Mouse (Mus musculus) gastrocnemius, adult 18-20 months (tissue): ENCODE results near the gene Gm5294. TPM values are rescaled to one million over a fixed set of nuclear protein-coding genes. Genes with fewer than 3 reads are reported as not detected.

Experiments used
- DNase-seq: peaks from one replicate; pipeline ENCODE4 v3.0.0; 2021; ENCODE audit warnings: low spot score
- long read RNA-seq, 2 experiments: library from polyadenylated mRNA; stranded (forward); transcript quantifications; one replicate each; pipeline ENCODE4 v2.0.0; 2021
- total RNA-seq, 2 experiments: library from RNA; stranded (reverse); gene quantifications; 2 replicates each; pipeline ENCODE4 v1.2.3; 2021

Gm5294 gene
- not detected for total RNA-seq
- long read RNA-seq, experiment 1: 0 reads
- long read RNA-seq, experiment 2: 0 reads

GRCm38 (mm10) chr5:138819780-138820179, at the start of gene Gm5294:
Gene Gm5294, plus strand, starts transcription at chr5:138820080.
- DNase-seq: no peak

DNA sequence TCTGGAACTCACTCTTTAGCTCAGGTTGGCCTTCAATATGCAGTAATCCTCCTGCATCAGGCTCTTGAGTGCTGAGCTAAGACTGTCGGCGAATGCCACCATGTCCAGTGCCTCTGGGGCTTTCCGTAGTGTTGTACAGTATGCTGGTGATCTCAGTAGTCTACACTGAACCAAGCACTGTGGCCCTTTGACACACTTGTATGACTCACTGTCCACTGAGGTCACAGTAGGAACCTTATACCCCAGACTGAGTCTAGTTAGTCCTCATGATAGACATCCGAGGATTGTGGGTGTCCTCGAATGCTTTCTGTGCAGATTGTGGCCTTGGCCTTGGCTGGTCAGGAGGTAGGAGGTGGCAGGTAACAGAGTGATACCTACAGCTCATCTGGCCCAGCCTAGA, 44.8 kb upstream of the Gm5294 start:
- no peak for DNase-seq

DNA sequence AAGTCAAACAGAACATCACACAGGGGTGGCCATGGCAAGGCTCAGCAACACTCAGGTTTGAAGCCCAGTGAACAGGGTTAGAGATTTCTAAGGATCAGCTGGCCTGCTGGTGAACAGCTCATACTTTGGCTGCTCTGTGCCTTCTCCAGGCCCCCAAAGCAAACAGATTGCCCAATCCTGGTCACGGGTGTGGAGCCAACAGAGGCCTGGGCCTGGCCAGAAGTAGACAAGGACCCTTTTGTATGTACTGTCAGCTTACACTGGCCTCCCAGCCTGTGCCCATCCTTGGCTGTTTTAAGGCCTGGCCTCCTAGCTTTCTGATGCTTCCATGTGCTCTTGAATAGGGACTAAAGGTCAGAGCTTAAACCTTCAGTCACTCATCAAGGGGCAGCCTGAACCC, 43.5 kb upstream of the Gm5294 start:
- DNase-seq: peak; percentile 42

DNA sequence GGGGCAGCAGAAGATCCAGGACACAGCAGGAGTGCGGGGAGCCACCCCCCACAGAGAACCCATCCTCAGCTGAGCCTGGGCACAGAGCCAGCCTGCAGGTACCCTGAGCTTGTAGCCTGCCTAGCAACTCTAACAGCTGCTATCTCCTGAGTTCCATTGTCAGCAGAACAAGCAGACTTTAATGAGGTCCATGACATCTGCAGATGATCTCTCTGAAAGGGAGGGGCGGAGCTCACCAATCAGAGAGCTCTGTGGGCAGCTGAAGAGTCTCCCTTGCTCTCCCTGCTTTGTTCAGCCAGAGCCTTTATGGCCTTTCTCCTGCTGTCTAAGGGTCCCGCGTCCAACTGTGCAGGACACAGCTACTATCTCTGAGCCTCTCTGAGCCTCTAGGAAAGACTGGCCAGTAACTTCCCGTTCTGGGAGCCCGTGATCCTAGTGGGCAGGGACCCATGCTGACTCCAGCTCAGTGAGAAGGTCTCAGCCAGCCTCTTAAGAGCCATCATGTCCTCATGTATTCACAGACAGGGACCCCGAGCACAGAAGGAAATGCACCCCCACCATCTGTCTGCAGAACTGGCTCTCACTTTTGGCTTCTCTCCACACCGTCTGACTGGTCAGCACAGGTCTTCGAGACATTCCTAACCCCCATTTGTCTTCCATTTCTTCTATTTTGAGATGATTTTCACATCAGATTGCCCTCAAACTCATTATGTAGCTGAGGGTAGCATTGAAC, 41.0 kb upstream of the Gm5294 start:
- DNase-seq: no peak

- DNase-seq: no peak
Measured at GRCm38 (mm10) chr5:138779655-138780054, 40.2 kb upstream of the Gm5294 start.

- DNase-seq: no peak
Measured at GRCm38 (mm10) chr5:138782697-138783096, 37.2 kb upstream of the Gm5294 start.

DNA sequence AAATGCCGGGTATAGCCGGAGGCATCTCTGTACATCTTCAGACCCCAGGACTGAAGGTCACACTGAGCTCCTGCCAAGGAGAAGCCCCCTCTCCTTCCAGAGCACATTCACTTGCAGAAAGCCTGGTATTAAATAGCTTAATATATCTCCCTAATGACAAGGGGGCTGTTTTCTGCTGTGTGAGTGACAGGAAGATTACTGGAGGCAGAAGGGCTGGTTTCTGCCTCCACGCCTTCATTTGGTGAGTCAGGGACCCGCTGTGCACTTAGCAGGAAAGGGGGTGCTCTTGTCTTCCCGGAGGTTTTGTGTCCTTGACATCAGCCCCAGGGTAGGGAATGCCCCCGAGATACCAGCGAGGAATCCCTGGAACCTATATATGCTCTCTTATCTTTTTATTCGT, 36.7 kb upstream of the Gm5294 start:
- no peak for DNase-seq

DNA sequence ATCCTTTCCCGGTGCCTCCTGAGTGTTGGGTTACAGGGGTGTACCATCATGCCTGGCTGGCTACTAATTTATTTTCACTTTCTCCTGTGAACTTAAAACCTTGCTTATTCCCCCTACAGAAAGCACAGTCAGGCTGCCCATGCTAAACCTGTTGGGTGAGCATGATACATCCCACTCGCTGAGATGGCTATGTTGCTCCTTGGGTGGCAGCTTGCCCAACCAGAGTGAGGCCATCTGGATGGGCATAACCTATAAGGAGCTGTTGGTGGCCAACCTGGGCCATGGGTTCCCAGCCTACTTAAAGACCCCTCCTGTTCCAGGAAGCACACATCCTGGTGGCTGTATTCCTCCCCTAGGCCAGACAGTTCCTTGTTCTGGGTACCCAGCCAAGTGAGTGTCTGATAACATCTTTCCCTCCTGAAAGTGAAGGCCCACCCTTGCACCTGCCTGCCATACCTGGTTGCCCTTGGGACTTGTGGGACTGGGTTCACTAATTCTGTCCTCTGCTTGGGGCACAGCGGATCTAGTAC, 33.8 kb upstream of the Gm5294 start:
- DNase-seq: no peak

- no peak for DNase-seq
Measured at GRCm38 (mm10) chr5:138787648-138788047, 32.2 kb upstream of the Gm5294 start.

DNA sequence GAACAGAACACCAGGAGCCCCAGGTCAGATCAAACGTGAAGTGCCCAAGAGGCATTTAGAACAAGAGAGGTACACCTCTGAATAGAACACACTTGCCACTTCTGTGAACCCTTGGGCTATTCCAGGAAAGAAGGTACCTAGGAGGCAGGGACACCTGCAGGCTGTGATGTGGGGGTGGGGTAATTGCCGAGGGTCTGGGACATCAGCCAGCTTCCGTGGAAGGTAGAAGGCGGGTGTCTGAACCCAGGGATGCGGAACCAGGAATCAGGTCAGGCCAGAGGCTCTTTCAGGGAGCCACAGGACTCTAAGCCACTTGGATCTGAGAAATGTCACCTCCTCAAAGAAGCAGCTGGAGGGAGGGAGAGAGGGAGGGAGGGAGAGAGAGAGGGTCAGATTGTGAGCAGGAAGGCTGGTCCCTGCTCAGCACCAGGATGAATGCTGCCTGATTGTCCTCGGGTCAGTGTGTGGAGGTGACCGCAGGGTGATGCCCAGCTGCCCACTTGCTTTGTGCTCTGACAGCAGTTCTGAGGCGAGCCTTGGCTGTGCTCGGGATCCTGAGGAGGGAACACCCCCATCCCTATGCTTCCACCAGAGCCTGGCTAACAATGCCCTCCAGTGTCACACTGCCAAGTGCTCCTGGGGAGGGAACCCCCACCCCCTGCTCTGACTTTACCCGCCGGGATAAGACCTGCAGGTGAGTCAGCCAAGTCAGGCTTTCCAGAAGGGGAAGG, 31.2 kb upstream of the Gm5294 start:
- DNase-seq: no peak

DNA sequence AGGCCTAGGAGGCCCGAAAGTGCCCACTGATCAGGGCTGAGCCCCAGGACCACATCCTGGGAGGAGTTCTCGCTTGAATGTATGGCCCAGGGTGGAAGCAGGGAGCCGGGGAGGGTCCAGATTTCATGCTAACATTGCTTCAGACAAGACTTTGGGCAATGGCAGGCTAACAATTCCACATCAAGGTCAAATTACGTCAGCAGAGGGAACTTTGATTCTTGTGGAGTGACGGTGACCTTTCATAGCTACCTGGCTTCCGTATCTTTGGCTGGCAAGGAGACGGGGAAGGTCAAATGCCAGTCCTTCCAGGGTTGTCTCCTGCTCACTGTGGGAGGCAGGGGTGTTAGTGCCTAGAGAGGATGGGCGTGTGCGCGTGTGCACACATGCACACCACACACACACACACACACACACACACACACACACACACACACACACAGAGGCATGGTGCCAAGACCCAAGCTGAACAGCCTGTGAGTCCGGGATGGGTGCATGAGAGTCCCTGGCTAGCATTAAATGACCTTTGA, 28.9 kb upstream of the Gm5294 start:
- DNase-seq: no peak

- no peak for DNase-seq
Measured at GRCm38 (mm10) chr5:138801588-138802116, 18.2 kb upstream of the Gm5294 start.

GRCm38 (mm10) chr5:138804286-138804685, 15.6 kb upstream of the Gm5294 start:
- DNase-seq: no peak

GRCm38 (mm10) chr5:138809767-138810166, 10.1 kb upstream of the Gm5294 start:
- DNase-seq: no peak

DNA sequence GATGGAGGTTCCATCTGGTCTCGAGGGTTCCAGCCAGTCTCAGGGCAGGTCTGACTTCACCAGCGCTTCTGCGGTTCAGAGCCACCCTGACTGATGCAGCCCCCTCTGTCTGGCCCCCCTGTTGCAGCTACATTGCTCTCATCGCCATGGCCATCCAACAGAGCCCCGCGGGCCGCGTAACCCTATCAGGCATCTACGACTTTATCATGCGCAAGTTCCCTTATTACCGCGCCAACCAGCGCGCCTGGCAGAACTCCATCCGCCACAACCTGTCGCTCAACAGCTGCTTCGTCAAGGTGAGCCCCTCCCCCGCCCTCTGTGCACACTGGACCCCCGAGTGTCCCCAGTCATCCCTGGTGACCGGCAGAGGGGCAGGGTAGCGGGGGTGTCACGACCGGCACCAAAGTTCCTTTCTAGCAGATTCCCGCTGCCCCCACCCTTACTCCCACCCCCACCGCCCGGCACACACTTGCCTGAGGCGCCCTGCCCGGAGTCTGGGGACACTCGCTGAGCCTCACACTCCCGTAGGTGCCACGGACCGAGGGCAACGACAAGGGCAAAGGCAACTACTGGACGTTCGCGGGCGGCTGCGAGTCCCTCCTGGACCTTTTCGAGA, 945 bp downstream of the Gm5294 start:
- no peak for DNase-seq

- DNase-seq: no peak
Measured at GRCm38 (mm10) chr5:138825090-138825489, 5.2 kb downstream of the Gm5294 start.

DNA sequence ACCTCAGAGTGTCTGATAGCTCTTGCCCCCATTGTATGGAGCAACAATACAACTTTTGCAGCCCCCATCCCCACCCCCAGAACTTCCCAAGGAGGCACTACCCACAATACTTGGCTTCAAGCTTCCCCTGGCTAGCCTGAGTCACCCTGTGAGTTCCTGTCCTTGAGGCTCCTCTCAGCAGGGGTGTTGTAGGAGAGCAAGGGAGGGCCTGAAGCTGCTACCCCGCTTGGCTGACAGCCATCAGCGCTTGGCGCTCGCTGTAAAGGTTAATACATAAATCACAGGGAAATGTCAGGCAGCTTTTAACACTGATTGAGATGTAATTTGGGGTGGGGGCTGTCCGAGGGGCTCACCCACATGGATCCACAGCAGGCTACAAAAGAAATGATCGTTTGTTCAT, 13.5 kb downstream of the Gm5294 start:
- no peak for DNase-seq

DNA sequence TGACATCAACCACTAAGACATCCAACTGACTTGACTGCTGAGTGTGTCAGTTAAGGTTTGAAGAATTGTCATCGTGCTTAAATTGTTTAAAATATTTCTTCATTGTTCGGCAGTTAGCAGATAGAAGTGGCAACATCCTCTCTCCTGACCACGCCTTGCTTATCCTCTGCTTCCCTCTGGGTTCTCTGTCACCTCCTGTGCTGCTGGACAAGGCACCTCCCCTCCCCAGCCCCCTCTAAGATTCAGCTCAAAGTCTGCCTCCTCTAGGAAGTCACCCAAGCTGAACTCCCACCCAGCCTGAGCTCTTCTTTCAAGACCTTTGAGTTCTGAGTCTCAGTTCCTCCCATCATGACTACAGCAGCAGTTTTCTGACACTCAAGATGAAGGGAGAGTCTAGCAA, 15.0 kb downstream of the Gm5294 start:
- no peak for DNase-seq

DNA sequence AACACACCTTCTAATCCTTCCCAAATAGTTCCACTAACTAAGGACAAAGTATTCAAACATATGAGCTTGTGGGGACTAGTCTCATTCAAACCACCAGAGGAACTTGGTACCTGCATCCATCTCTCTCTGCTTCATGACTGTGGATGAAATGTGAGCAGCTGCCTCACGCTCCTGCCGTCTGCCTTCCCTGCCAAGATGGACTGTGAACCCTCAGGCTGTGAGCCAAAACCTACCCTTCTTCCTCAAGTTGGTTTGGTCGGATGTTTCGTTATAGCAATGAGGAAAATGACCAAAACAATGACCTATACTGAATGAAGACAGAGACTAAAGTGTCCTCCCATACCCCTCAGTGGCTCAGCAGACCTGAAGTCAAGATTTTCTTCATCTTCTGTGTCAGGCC, 21.1 kb downstream of the Gm5294 start:
- DNase-seq: no peak

GRCm38 (mm10) chr5:138843168-138843824, 23.4 kb downstream of the Gm5294 start:
- no peak for DNase-seq

DNA sequence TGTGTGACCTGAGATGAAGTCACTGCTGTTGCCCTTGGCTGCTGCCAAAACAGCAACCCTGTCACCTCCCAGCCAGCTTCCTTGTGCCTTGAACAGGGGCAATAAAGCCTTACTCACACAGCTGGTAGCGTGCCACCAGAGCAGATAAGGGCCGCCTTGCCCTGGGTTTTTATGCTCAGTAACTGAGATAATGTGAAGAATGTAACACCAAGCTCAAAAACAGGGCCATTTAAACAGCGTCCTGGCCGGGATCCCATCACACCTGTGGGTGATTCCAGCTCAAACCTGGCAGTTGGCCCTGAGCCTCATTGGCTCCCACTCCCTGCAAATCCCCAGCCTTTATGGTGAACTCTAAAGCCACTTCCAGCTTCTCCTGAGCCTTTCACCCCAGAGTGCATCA, 26.6 kb downstream of the Gm5294 start:
- no peak for DNase-seq
